Mouse (Mus musculus): Measurements from ENCODE around the gene Grik2.

Grik2 gene

GRCm38 (mm10) chr10:49788381-49788906, at the start of gene Grik2:
TSS of gene Grik2 (minus strand) at chr10:49788766.
- DNase-seq: no peak

DNA sequence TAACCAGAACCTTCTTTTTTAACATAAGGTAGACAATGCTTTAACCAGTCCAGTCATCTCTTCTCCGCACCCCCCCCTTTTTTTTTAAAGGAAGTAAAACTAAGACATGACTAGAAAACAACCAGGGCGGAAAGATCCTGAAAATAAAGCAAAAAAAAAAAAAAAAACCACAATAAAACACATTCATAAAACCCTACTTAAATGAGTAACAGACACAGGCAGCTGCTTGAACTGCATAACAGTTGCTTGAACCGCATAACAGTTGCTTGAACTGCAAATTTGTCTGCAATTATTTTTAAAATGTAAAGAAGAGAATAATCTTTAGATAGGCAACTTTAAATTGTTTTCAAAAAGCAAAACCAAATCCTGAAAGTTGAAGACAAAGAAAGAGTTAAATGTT, 45.8 kb upstream of the Grik2 start:
- no peak for DNase-seq

- DNase-seq: no peak
These were observed 18.7 kb upstream of the Grik2 start for GRCm38 (mm10) chr10:49807276-49807675.

- DNase-seq: no peak
These were observed 12.4 kb upstream of the Grik2 start for GRCm38 (mm10) chr10:49801001-49801400.

DNA sequence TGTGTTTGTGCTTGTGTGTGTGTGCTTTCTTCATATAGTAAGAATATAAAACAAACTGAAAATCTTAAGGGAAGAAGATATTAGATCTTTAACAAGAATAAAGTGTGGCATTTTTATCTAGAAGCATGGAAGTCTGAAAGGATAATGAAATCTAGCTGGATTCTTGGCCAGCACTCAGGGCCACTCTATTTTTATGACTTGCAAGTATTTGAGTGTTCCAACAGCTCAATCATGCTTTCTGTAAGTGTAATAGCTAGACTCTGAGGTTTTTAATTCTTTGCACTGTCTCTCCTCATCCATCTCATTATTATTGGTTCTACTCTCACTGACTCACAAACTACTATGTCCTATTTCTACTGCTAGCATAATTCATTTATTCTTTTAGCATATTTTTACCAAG, 5.6 kb upstream of the Grik2 start:
- no peak for DNase-seq

DNA sequence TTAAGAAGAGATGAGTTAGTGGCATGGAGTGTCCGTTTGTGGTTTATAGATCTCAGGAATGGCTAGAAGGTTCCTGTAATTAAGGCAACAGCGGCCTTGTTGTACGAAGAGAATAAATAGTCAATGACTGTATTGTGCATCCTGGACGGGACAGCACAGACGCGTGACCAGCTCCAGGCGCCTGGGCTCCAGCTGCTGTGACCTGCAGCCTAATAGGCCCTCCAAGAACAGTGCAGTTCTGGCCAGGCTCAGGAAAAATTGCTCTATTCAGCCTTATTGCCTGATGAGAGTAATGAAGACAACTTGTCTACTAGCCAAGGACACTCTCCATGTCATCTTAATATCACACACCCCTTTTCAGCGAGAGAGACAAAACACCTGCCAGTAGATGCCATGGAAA, 1.8 kb upstream of the Grik2 start:
- no peak for DNase-seq

GRCm38 (mm10) chr10:49789711-49790110, 1.1 kb upstream of the Grik2 start:
- no peak for DNase-seq

- DNase-seq: no peak
These were observed 348 bp upstream of the Grik2 start for GRCm38 (mm10) chr10:49788914-49789313.

DNA sequence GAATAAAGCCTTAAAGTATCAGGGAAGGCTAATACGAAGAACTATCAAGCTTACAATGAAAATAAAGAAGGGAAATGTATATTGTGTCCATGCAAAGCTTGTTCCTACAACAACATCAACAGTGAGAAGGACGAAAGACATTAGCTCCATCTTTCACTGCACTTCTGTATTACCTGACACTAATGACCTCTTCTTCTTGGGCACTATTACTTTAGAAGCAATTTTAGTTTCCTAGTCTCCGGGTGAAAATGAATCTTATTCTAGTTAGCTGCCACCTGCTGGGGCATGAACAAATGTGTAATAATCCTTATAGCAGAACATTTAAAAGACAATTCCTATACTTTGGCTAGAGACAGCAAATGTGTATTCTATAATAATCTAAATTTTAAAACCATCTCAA, 1.9 kb downstream of the Grik2 start:
- DNase-seq: no peak

DNA sequence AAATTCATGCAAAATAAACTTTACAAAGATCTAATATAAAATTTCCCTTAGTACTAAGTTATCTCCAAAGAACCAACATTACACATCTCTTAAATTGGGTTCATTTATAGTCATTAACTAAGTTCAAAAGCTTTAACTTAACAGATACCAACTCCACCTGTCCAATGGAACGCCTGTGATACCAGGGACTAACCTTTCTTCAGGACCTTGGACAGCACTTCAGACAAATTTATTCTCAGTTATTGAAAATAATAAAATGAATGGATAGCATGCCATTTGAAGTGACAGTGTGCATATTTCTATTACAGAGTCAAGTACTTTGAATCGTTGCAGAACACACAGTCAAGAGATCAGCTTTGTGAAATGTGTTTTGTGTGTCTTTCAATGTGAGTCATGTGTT, 3.1 kb downstream of the Grik2 start:
- DNase-seq: no peak

DNA sequence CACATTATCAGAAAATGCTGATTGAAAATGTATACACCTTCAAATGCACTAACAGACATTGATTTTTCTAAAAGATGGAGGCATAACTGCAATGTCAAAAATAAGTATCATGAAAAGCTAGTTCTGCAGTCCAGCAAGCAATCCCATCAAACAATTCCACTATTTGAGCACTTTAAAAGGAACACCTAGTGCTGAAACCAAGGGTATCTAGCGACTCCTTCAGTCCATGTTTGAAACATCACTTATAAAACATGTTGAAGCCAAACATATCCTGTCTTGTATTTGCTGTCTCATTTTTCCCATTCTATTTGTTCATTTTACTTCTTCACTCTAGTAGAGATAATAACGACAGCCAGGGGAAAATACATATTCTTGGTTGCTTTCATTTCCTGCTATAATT, 3.7 kb downstream of the Grik2 start:
- DNase-seq: no peak

GRCm38 (mm10) chr10:49782741-49783691, 5.5 kb downstream of the Grik2 start:
- no peak for DNase-seq

- DNase-seq: no peak
These were observed 6.5 kb downstream of the Grik2 start for GRCm38 (mm10) chr10:49782061-49782460.

DNA sequence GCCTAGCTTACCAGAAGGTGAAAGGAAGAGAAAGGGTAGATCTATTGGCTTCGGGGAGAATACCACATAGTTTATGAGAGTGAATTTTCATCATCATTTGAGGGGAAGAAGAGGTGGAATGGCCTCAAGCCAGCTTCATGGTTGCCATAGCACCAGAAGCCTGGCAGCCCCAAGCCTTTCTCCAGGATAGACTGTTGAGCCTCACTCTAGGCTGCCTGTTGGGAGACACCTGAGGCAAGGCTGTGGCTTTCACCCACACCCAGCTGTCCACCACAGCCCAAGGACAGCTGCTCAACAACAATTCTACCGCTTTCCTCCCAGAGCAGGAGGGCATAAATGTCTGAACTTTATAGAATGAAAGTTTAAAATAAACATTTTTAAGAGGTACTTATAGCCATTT, 8.1 kb downstream of the Grik2 start:
- DNase-seq: no peak

DNA sequence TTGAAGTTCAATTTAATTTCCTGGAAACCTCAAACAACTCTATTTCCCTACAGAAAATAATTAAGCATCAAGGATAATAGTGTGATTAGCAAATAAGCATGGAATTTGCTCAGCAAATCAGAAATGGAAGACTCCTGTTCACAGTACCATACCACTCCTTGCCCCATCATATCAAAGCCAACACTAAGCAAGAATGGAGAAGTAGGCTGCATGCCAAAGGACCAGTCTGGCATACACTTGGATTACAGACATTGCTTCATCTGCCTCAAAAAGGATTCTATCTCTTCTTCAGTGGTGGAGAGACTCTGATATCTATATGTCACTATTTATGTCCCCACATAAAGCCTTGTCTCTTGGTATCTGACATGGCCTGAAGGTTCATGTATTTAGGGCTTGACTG, 19.7 kb downstream of the Grik2 start:
- DNase-seq: no peak

DNA sequence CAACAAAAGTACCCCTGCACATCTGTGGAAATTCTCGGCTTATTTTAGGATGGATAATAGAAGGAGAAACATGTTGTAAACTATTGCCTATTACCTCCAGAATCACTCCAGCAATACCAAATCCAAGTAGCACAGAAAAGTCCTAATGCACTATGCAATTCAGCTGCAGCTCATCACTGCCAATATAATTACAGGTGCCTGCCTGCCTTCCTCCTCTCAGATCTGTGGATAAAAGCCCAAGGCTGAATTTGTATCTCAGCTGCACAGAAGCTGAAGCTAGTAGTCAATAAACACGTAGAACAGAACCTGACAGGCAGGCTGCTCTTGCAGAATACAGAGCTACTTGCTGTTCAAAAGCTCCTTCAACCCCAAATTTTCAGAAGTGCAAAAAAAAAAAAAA, 21.0 kb downstream of the Grik2 start:
- no peak for DNase-seq

DNA sequence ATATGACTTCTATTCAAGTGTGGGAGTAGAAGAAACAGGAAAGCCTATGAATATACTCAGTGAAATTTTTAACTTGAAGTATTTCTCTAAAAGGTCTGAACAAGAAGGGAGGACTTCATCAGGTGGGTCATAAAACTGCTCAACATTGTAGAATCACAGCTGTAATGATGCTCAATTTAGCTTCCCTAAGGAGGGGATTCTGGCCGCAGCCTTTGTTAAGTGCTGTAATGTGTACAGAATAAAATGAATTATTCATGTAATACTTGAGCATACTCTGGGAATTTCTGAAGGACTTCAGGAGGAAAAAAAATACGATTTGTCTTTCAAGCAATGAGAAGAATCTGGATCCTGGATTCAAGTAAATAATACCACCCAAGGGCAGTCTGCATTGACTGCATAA, 26.0 kb downstream of the Grik2 start:
- no peak for DNase-seq

DNA sequence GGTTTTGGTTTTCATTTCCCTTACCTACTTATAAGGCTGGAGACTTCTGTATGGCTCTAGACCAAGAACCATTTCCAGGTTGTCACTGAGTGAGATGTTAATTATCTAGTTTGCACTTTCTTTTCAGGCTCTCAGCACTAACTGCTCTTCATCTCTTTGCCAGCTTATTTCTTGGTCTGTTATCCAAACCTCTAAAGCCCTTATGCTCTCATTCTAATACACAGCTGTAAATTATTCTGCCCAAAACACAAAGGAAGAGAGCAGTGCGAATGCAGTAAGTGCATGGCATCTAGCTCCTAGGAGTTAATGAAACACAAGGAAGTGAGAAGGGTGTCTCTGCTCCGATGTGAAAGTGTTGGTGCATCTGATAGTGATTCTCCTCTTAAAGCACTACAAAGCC, 36.8 kb downstream of the Grik2 start:
- no peak for DNase-seq

- no peak for DNase-seq
These were observed 56.7 kb downstream of the Grik2 start for GRCm38 (mm10) chr10:49731841-49732240.

- no peak for DNase-seq
These were observed 64.9 kb downstream of the Grik2 start for GRCm38 (mm10) chr10:49723706-49724105.

- DNase-seq: no peak
These were observed 71.7 kb downstream of the Grik2 start for GRCm38 (mm10) chr10:49716856-49717255.

GRCm38 (mm10) chr10:49709748-49710147, 78.8 kb downstream of the Grik2 start:
- DNase-seq: no peak

GRCm38 (mm10) chr10:49704446-49704845, 84.1 kb downstream of the Grik2 start:
- no peak for DNase-seq

- DNase-seq: no peak
These were observed 136.2 kb downstream of the Grik2 start for GRCm38 (mm10) chr10:49652320-49652719.

GRCm38 (mm10) chr10:49647116-49647515, 141.4 kb downstream of the Grik2 start:
- no peak for DNase-seq
